Mouse (Mus musculus) bone marrow macrophage, adult 2 months (primary cell): ENCODE results near the gene Dnase2a.

Experiments used
- CTCF ChIP-seq: IDR thresholded peaks from 2 replicates; pipeline ENCODE4 v1.5.1; 2012; ENCODE audit warnings: low read depth, mild to moderate bottlenecking, low read length, moderate library complexity
- POLR2A ChIP-seq: IDR thresholded peaks from 2 replicates; pipeline ENCODE4 v1.6.1; 2012; ENCODE audit warnings: mild to moderate bottlenecking, low read depth, low read length, borderline replicate concordance

GRCm38 (mm10) chr8:84909949-84910348, 1.6 kb downstream of the Dnase2a start:
- TF ChIP-seq CTCF (no peak), POLR2A (no peak)
